Mouse (Mus musculus) hindbrain, embryonic 16.5 days (tissue): ENCODE measurements around the gene Cltc. TPM values are rescaled to one million over a fixed set of nuclear protein-coding genes. Genes with fewer than 3 reads are reported as not detected.

Source experiments
- ATAC-seq: fragments of 200-750 bp; cut with Nextera tagmentation; 2 replicates; pipeline ENCODE4 v1.8.0; 2017; ENCODE audit warnings: moderate TSS enrichment, moderate library complexity
- H3K27ac ChIP-seq: fragments of 300-500 bp; sonication (generic); 2 replicates; pipeline ENCODE4 v1.5.1; 2014; ENCODE audit warnings: low read depth, mild to moderate bottlenecking, control low read depth, low read length, moderate library complexity
- H3K27me3 ChIP-seq: fragments of 300-500 bp; sonication (generic); replicated peaks from 2 replicates; pipeline ENCODE4 v1.6.1; 2014; ENCODE audit warnings: low read length; ENCODE audit not compliant: control insufficient read depth, insufficient read depth
- H3K36me3 ChIP-seq: fragments of 300-500 bp; sonication (generic); 2 replicates; pipeline ENCODE4 v1.6.1; 2014; ENCODE audit warnings: mild to moderate bottlenecking, low read length, moderate library complexity, mixed read lengths; ENCODE audit not compliant: control insufficient read depth, insufficient read depth
- H3K4me1 ChIP-seq: fragments of 300-500 bp; sonication (generic); 2 replicates; pipeline ENCODE4 v1.6.1; 2014; ENCODE audit warnings: low read depth, low read length; ENCODE audit not compliant: control insufficient read depth, insufficient read depth
- H3K4me2 ChIP-seq: fragments of 300-500 bp; sonication (generic); 2 replicates; pipeline ENCODE4 v1.6.1; 2014; ENCODE audit warnings: mild to moderate bottlenecking, low read length, control low read depth, moderate library complexity
- H3K4me3 ChIP-seq: fragments of 300-500 bp; sonication (generic); 2 replicates; pipeline ENCODE4 v1.5.1; 2014; ENCODE audit warnings: mild to moderate bottlenecking, low read length, control low read depth, moderate library complexity
- H3K9ac ChIP-seq: fragments of 300-500 bp; sonication (generic); 2 replicates; pipeline ENCODE4 v1.6.1; 2014; ENCODE audit warnings: low read depth, mild to moderate bottlenecking, control low read depth, low read length, moderate library complexity
- H3K9me3 ChIP-seq: fragments of 300-500 bp; sonication (generic); 2 replicates; pipeline ENCODE4 v1.6.1; 2014; ENCODE audit warnings: mild to moderate bottlenecking, low read length, moderate library complexity; ENCODE audit not compliant: control insufficient read depth
- WGBS: fragments of 180-500 bp; shearing (Covaris S2); extraction: QIAGEN DNeasy Blood & Tissue Kit; methylation state at CpG from one replicate; pipeline ENCODE4 v1.1.7; 2014; 5-methylcytosine and 5-hydroxymethylcytosine counted together
- polyA plus RNA-seq: library from polyadenylated mRNA; unstranded; fragments of >200 nt; fragmentation: Nextera tagmentation; extraction: Ambion mirVana; gene quantifications from 2 replicates; pipeline ENCODE4 v1.2.1, GENCODE M21; 2015

Gene Cltc
- polyA plus RNA-seq, 1 experiment from 2014 or later = 146 TPM

GRCm38 (mm10) chr11:86647706-86648447 lies 109.5 kb downstream of the Cltc start:
- H3K9ac ChIP-seq = no peak overlapping the region
- H3K4me3 ChIP-seq = no peak overlapping the region
- H3K4me2 ChIP-seq = no peak overlapping the region
- H3K27me3 ChIP-seq = no peaks in the 10 kb centered on the region
- no peaks in the 10 kb centered on the region for H3K4me1 ChIP-seq
- no peak overlapping the region for H3K27ac ChIP-seq
- 84% methylated on average over 15 of the region's 15 CpGs for WGBS
- H3K9me3 ChIP-seq = no peaks in the 10 kb centered on the region
- ATAC-seq = no peak
- H3K36me3 ChIP-seq = peaks cover 2% of the 10 kb centered on the region; the same call in 1 of the 2 replicates

GRCm38 (mm10) chr11:86646885-86647459 lies 110.4 kb downstream of the Cltc start:
- no peak overlapping the region for H3K9ac ChIP-seq
- no peak overlapping the region for H3K4me2 ChIP-seq
- no peaks in the 10 kb centered on the region for H3K4me1 ChIP-seq
- WGBS = 90% methylated on average over 3 of the region's 3 CpGs
- no peak overlapping the region for H3K27ac ChIP-seq
- H3K27me3 ChIP-seq = no peaks in the 10 kb centered on the region
- H3K9me3 ChIP-seq = no peaks in the 10 kb centered on the region
- H3K36me3 ChIP-seq = peaks cover 5% of the 10 kb centered on the region; the same call in 1 of the 2 replicates
- ATAC-seq = no peak
- no peak overlapping the region for H3K4me3 ChIP-seq

DNA sequence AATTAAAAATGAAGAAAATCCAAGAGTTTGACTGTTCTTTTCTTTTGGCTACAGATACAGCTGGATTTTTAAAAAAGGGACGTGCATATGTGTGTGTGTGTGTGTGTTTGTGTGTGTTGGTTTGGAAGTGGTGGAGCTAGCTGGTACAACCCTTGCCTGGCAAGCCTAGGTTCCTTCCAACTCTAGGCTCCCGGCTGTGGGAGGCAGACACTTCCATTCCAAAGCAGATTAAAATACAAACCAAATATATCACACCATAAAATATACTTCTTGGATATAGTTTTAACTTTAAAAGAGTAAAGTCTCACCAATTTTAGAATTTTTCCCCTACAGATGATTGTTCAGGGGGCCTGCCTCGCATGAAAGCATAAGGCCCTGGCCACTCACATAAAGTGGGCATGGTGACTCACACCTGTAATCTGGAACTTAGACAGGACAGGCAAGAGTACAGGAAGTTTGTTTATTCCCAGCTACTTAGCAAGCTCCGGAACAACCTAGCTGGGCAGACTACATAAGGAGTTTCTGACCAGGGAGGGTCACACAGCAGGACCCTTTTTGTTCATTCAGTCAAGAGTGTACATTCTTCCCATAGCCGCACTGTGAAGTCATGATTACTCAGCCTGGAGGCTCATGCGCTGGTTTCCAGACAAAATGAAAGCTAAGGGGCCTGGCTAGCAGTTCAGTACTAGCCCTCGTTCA lies 111.1 kb downstream of the Cltc start:
- no peak overlapping the region for H3K4me2 ChIP-seq
- WGBS = 55% methylated on average over 7 of the region's 7 CpGs
- H3K9me3 ChIP-seq = no peaks in the 10 kb centered on the region
- H3K36me3 ChIP-seq = peaks cover 5% of the 10 kb centered on the region; the same call in 1 of the 2 replicates
- no peak overlapping the region for H3K27ac ChIP-seq
- no peak overlapping the region for H3K4me3 ChIP-seq
- H3K27me3 ChIP-seq = no peaks in the 10 kb centered on the region
- no peaks in the 10 kb centered on the region for H3K4me1 ChIP-seq
- no peak overlapping the region for H3K9ac ChIP-seq
- ATAC-seq = no peak

GRCm38 (mm10) chr11:86644553-86644952 lies 112.8 kb downstream of the Cltc start:
- peaks cover 5% of the 10 kb centered on the region; the same call in 1 of the 2 replicates for H3K36me3 ChIP-seq
- 95% methylated on average over 4 of the region's 4 CpGs for WGBS
- no peak for ATAC-seq
- no peak overlapping the region for H3K27ac ChIP-seq
- H3K9me3 ChIP-seq = no peaks in the 10 kb centered on the region
- H3K4me3 ChIP-seq = no peak overlapping the region
- H3K9ac ChIP-seq = no peak overlapping the region
- H3K27me3 ChIP-seq = no peaks in the 10 kb centered on the region
- no peaks in the 10 kb centered on the region for H3K4me1 ChIP-seq
- H3K4me2 ChIP-seq = no peak overlapping the region

Other genes with a start within 250 kb of the Cltc start
- 53.0 and 53.1 TPM in 2 replicates for gene Rps6kb1, start 212.8 kb downstream of the Cltc start, polyA plus RNA-seq
- 6.5 and 7.7 TPM in 2 replicates for gene Tubd1, start 212.6 kb downstream of the Cltc start, polyA plus RNA-seq
- gene Vmp1, start 73.7 kb downstream of the Cltc start, polyA plus RNA-seq = 122 and 123 TPM in 2 replicates
- 27.5 and 28.6 TPM in 2 replicates for gene Ptrh2, start 73.6 kb downstream of the Cltc start, polyA plus RNA-seq
- 16.8 and 19.3 TPM in 2 replicates for gene Dhx40, start 50.2 kb upstream of the Cltc start, polyA plus RNA-seq
- 4.0 and 4.1 TPM in 2 replicates for gene Ypel2, start 236.1 kb upstream of the Cltc start, polyA plus RNA-seq